Mouse (Mus musculus): ENCODE results near the gene Taf11.

DNA sequence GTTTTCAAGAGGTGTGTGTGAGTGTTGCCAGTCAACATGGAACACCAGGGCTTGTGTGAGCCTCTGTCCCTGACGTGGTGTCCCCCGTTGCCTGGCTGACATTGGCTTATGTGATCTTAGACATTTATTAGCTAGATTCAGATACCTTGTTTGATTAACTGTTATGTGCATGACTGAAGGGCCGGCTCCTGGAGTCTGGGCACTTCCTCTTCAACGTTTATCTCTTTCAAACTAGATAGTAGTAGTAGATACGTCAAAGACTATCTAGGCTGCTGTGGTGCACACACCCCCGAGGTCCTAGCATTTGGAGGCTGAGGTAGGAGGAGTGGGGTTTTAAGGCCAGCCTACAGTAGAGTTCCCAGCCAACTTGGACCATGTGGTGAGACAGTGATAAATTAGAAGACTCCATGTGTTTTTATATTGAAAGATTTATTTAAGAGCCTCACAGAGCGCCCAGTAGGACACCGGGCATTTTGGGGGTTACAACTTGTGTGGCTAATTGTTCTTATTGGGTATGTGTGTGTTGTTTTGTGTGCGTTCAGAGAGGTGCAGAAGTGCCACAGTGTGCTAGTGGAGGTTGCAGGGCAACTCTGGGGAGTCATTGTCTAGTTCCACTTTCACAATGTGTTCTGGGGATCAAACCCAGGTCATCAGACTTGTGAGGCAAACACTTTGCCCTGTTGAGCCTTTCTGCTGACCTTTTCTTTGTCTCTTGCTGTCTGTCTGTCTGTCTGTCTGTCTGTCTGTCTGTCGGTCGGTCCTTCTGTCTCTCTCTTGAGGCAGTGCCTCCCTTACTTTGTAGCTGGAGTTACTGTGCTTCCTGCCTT, 51.8 kb downstream of the Taf11 start:
- TF ChIP-seq CTCF (IDR thresholded peaks at IDR 0.05; ENCODE audit: borderline replicate concordance, extremely low read depth, insufficient read depth, insufficient read length) (no peak), POLR2A (IDR thresholded peaks at IDR 0.05; ENCODE audit: borderline replicate concordance, extremely low read depth, insufficient read depth, insufficient read length, poor library complexity, severe bottlenecking) (no peak)
